Mouse (Mus musculus) lung, postnatal 0 days (tissue): Measurements from ENCODE around the gene Klhl40. TPM values are rescaled to one million over a fixed set of nuclear protein-coding genes. Genes with fewer than 3 reads are reported as not detected.

Experiments used
- ATAC-seq: fragments of 200-750 bp; cut with Nextera tagmentation; 2 replicates; pipeline ENCODE4 v1.8.0; 2017; ENCODE audit warnings: moderate library complexity
- DNase-seq: peaks from one replicate; pipeline ENCODE4 v3.0.0-alpha.2; 2016; ENCODE audit warnings: low spot score
- H3K27ac ChIP-seq: fragments of 300-500 bp; sonication (generic); 2 replicates; pipeline ENCODE4 v1.5.1; 2014; ENCODE audit warnings: antibody characterized with exemption, mild to moderate bottlenecking, low read length, mixed read lengths
- H3K27me3 ChIP-seq: fragments of 300-500 bp; sonication (generic); replicated peaks from 2 replicates; pipeline ENCODE4 v1.6.1; 2014; ENCODE audit warnings: low read length, mixed read lengths; ENCODE audit not compliant: insufficient read depth
- H3K36me3 ChIP-seq: fragments of 300-500 bp; sonication (generic); 2 replicates; pipeline ENCODE4 v1.6.1; 2014; ENCODE audit warnings: low read length, mixed read lengths; ENCODE audit not compliant: insufficient read depth
- H3K4me1 ChIP-seq: fragments of 300-500 bp; sonication (generic); 2 replicates; pipeline ENCODE4 v1.6.1; 2014; ENCODE audit warnings: antibody characterized with exemption, low read depth, low read length, mixed read lengths; ENCODE audit not compliant: insufficient read depth
- H3K4me2 ChIP-seq: fragments of 300-500 bp; sonication (generic); replicated peaks from 2 replicates; pipeline ENCODE4 v1.6.1; 2014; ENCODE audit warnings: low read depth, mild to moderate bottlenecking, low read length, moderate library complexity, mixed read lengths
- H3K4me3 ChIP-seq: fragments of 300-500 bp; sonication (generic); 2 replicates; pipeline ENCODE4 v1.5.1; 2014; ENCODE audit warnings: low read depth, low read length
- H3K9ac ChIP-seq: fragments of 300-500 bp; sonication (generic); replicated peaks from 2 replicates; pipeline ENCODE4 v1.6.1; 2014; ENCODE audit warnings: low read depth, mild to moderate bottlenecking
- H3K9me3 ChIP-seq: fragments of 300-500 bp; sonication (generic); 2 replicates; pipeline ENCODE4 v1.6.1; 2016; ENCODE audit warnings: low read length, mixed read lengths
- CTCF ChIP-seq: IDR thresholded peaks from 2 replicates; pipeline ENCODE4 v1.5.1; 2016; ENCODE audit warnings: antibody characterized with exemption, mild to moderate bottlenecking
- EP300 ChIP-seq: IDR thresholded peaks from 2 replicates; pipeline ENCODE4 v1.6.1; 2016; ENCODE audit warnings: antibody characterized with exemption, mild to moderate bottlenecking, control low read depth
- WGBS: fragments of 180-500 bp; shearing (Covaris S2); extraction: QIAGEN DNeasy Blood & Tissue Kit; methylation state at CpG from one replicate; pipeline ENCODE4 v1.1.7; 2014; 5-methylcytosine and 5-hydroxymethylcytosine counted together
- polyA plus RNA-seq: library from polyadenylated mRNA; unstranded; fragments of >200 nt; fragmentation: Nextera tagmentation; extraction: Ambion mirVana; gene quantifications from 2 replicates; pipeline ENCODE4 v1.2.1, GENCODE M21; 2015

Gene Klhl40
- polyA plus RNA-seq, 1 experiment from 2014 or later: 0.05 TPM

DNA sequence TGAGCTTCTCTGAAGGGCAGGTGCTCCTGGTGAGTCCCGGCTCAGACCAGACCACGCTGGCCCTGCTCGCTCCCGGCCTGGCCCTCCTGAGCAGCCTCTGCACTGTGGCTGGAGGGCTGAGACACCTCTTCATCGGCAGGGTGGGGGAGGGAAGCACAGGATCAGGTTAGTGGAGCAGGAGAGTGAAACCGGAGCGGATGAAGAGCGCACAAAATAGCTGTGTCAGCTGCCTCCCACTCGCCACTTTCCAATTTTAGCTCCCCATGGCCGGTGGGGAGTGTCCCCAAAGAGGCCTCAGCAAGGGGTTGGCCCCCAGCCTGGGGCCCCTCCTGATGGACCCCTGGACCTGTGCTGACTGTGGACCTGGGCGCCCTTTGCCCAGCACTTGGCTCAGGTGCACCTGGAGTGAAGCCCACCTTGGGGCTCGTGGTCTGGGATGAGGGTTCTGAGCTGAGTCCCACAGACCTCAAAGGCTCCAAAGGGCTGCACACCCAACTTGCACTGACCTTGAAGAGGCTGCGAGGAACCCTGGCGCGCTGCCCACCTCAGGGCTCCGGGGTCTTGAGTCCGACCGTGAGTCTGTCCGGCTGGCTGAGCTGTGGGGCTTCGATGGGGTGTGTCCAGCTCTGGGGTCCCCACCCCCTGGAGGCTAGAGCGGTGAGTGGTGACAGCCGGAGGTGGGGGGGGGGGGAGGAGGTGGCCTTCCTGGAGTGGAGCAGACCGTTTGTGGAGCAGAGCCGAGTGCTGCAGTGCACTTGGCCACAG is 14.5 kb downstream of the Klhl40 start, which contains the start of gene Hhatl:
TSS of gene Hhatl (minus strand) at position 751 of the 765 bp plus-strand sequence.
- Histone ChIP-seq H3K9me3 (no peaks in the 10 kb centered on the region), H3K36me3 (no peaks in the 10 kb centered on the region), H3K4me1 (no peaks in the 10 kb centered on the region), H3K27me3 (no peaks in the 10 kb centered on the region), H3K4me2 (no peak within 1 kb of the TSS), H3K27ac (no peak within 1 kb of the TSS), H3K4me3 (no peak within 1 kb of the TSS), H3K9ac (no peak within 1 kb of the TSS)
- DNase-seq (no peak), ATAC-seq (no peak)
- 51% methylated on average over 21 of the region's 24 CpGs for WGBS
- TF ChIP-seq EP300: no peak
- no peak for TF ChIP-seq CTCF

GRCm38 (mm10) chr9:121794972-121795539 is 17.6 kb downstream of the Klhl40 start:
- TF ChIP-seq EP300 (no peak), CTCF (no peak)
- 57% methylated on average over 1 of the region's 1 CpGs for WGBS
- no peaks in the 10 kb centered on the region for H3K4me1 ChIP-seq
- no peaks in the 10 kb centered on the region for H3K9me3 ChIP-seq
- H3K4me3 ChIP-seq: no peak overlapping the region
- H3K27me3 ChIP-seq: no peaks in the 10 kb centered on the region
- ATAC-seq: peak; percentile 27
- H3K27ac ChIP-seq: no peak overlapping the region
- H3K9ac ChIP-seq: no peak overlapping the region
- H3K4me2 ChIP-seq: no peak overlapping the region
- no peak for DNase-seq
- H3K36me3 ChIP-seq: no peaks in the 10 kb centered on the region

GRCm38 (mm10) chr9:121797722-121798121 is 20.3 kb downstream of the Klhl40 start:
- H3K9me3 ChIP-seq: no peaks in the 10 kb centered on the region
- no peak overlapping the region for H3K4me3 ChIP-seq
- 12% methylated on average over 12 of the region's 12 CpGs for WGBS
- no peak overlapping the region for H3K4me2 ChIP-seq
- no peaks in the 10 kb centered on the region for H3K27me3 ChIP-seq
- H3K27ac ChIP-seq: no peak overlapping the region
- no peaks in the 10 kb centered on the region for H3K4me1 ChIP-seq
- no peak for TF ChIP-seq EP300
- no peak for TF ChIP-seq CTCF
- DNase-seq (peak; percentile 73), ATAC-seq (peak; percentile 77)
- no peak overlapping the region for H3K9ac ChIP-seq
- no peaks in the 10 kb centered on the region for H3K36me3 ChIP-seq

- DNase-seq: no peak
- H3K36me3 ChIP-seq: no peaks in the 10 kb centered on the region
- ATAC-seq: no peak
- no peak overlapping the region for H3K27ac ChIP-seq
- H3K9ac ChIP-seq: no peak overlapping the region
- no peak for TF ChIP-seq CTCF
- no peak for TF ChIP-seq EP300
- H3K27me3 ChIP-seq: no peaks in the 10 kb centered on the region
- 41% methylated on average over 5 of the region's 6 CpGs for WGBS
- no peak overlapping the region for H3K4me3 ChIP-seq
- H3K9me3 ChIP-seq: no peaks in the 10 kb centered on the region
- H3K4me2 ChIP-seq: no peak overlapping the region
- no peaks in the 10 kb centered on the region for H3K4me1 ChIP-seq
These were observed 21.6 kb downstream of the Klhl40 start for GRCm38 (mm10) chr9:121798887-121799520.

DNA sequence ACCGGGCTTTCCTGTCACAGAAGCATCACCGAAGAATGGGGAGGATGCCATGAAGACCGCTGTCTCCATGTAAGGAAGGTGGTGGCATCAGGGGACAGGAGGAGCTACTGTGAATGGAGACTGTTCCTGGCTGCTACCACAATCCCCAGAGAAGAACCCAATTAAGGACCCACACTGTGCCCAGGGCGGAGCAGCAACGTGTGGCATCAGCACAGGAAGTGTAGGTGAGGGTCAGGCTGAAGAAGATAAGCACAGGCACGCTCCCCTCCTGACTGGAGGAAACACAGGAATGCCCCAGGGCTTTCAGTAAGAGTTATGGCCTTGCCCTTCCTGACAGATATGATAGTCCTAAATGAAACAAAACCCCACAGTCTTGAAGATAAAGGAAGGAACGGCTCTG is 25.3 kb downstream of the Klhl40 start:
- ATAC-seq: no peak
- Histone ChIP-seq H3K27me3 (no peaks in the 10 kb centered on the region), H3K9ac (no peak overlapping the region), H3K36me3 (no peaks in the 10 kb centered on the region), H3K4me3 (no peak overlapping the region), H3K9me3 (no peaks in the 10 kb centered on the region), H3K4me2 (no peak overlapping the region), H3K27ac (no peak overlapping the region), H3K4me1 (no peaks in the 10 kb centered on the region)
- WGBS: 46% methylated on average over 7 of the region's 7 CpGs
- DNase-seq: no peak
- TF ChIP-seq CTCF (no peak), EP300 (no peak)

DNA sequence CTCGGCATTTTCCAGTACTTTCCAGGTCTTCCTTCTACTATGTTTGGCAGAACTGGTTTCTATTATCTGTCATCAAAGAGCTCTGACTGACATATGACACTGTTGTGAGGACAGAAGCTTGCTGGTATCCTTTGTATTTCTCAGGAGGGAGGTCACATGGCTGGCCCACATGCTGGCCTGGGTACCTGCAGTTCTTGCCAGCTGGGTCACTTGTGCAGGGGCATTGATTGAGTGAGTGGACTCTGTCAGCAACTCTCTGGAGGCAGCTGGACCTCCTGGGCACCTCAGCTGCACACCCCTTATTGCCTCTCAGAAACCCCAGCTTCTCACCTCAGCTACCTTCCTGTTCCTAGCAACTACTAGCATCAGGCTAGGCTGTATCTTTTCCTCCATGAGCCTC is 30.1 kb downstream of the Klhl40 start:
- Histone ChIP-seq H3K27ac (no peak overlapping the region), H3K36me3 (no peaks in the 10 kb centered on the region), H3K27me3 (no peaks in the 10 kb centered on the region), H3K4me2 (no peak overlapping the region), H3K4me3 (no peak overlapping the region), H3K9me3 (no peaks in the 10 kb centered on the region), H3K9ac (no peak overlapping the region), H3K4me1 (peaks cover 3% of the 10 kb centered on the region; the same call in 1 of the 2 replicates)
- no peak for ATAC-seq
- 71% methylated on average over 1 of the region's 1 CpGs for WGBS
- no peak for DNase-seq
- TF ChIP-seq EP300: no peak
- TF ChIP-seq CTCF: no peak
